Mouse (Mus musculus) c-Kit-positive CD71-positive TER-119-negative erythroid progenitor cells, embryonic 14.5 days (primary cell): ENCODE results near the gene Trim7.
A peak's percentile ranks its signal among the peaks of the same experiment; 100 is the strongest.
"Not testable (repeated sequence)": the region's sequence is repeated elsewhere in the genome, so short reads cannot be mapped to it uniquely, and the experiment has no call there.

Source experiments
- DNase-seq: peaks from one replicate; pipeline ENCODE4 v3.0.0-alpha.2; 2013; ENCODE audit warnings: low read depth

The Trim7 gene

GRCm38 (mm10) chr11:48823536-48823972 lies 2.4 kb upstream of the Trim7 start:
- DNase-seq = peak; percentile 91

- no peak for DNase-seq
Measured at GRCm38 (mm10) chr11:48824311-48824830, 1.6 kb upstream of the Trim7 start.

GRCm38 (mm10) chr11:48826752-48827096 lies 784 bp downstream of the Trim7 start:
- DNase-seq = no peak

GRCm38 (mm10) chr11:48827926-48828325 lies 2.0 kb downstream of the Trim7 start:
- DNase-seq = no peak

- DNase-seq = no peak
Measured at GRCm38 (mm10) chr11:48830279-48830678, 4.3 kb downstream of the Trim7 start.

GRCm38 (mm10) chr11:48831273-48831672 lies 5.3 kb downstream of the Trim7 start:
- no peak for DNase-seq

- no peak for DNase-seq
Measured at GRCm38 (mm10) chr11:48833078-48833730, 7.3 kb downstream of the Trim7 start.

- peak; percentile 79 for DNase-seq
Measured at GRCm38 (mm10) chr11:48833731-48834639, 8.0 kb downstream of the Trim7 start.

GRCm38 (mm10) chr11:48835923-48836322 lies 10.0 kb downstream of the Trim7 start:
- DNase-seq = no peak

GRCm38 (mm10) chr11:48836990-48837309 lies 11.0 kb downstream of the Trim7 start:
- DNase-seq = no peak

GRCm38 (mm10) chr11:48837310-48838180 lies 11.6 kb downstream of the Trim7 start:
- DNase-seq = no peak

- DNase-seq = no peak
Measured at GRCm38 (mm10) chr11:48838181-48838797, 12.3 kb downstream of the Trim7 start.

- no peak for DNase-seq
Measured at GRCm38 (mm10) chr11:48838879-48839680, 13.1 kb downstream of the Trim7 start.

GRCm38 (mm10) chr11:48840805-48841204 lies 14.9 kb downstream of the Trim7 start:
- DNase-seq = no peak

GRCm38 (mm10) chr11:48841213-48841612 lies 15.3 kb downstream of the Trim7 start:
- DNase-seq = no peak

GRCm38 (mm10) chr11:48842378-48842792 lies 16.4 kb downstream of the Trim7 start:
- no peak for DNase-seq

- DNase-seq = no peak
Measured at GRCm38 (mm10) chr11:48843202-48843601, 17.3 kb downstream of the Trim7 start.

GRCm38 (mm10) chr11:48844309-48844708 lies 18.4 kb downstream of the Trim7 start:
- DNase-seq = no peak

- no peak for DNase-seq
Measured at GRCm38 (mm10) chr11:48845244-48845815, 19.4 kb downstream of the Trim7 start.

- not testable (repeated sequence) for DNase-seq
Measured at GRCm38 (mm10) chr11:48846362-48846761, 20.4 kb downstream of the Trim7 start.

GRCm38 (mm10) chr11:48846881-48847280 lies 20.9 kb downstream of the Trim7 start:
- DNase-seq = no peak
